Mouse (Mus musculus): ENCODE results near the gene Mta3. TPM values are rescaled to one million over a fixed set of nuclear protein-coding genes. Genes with fewer than 3 reads are reported as not detected.

Gene Mta3
- 35.7 and 40.3 TPM in 2 replicates for polyA plus RNA-seq (2016; fragmentation: Nextera tagmentation; extraction: Ambion mirVana)

DNA sequence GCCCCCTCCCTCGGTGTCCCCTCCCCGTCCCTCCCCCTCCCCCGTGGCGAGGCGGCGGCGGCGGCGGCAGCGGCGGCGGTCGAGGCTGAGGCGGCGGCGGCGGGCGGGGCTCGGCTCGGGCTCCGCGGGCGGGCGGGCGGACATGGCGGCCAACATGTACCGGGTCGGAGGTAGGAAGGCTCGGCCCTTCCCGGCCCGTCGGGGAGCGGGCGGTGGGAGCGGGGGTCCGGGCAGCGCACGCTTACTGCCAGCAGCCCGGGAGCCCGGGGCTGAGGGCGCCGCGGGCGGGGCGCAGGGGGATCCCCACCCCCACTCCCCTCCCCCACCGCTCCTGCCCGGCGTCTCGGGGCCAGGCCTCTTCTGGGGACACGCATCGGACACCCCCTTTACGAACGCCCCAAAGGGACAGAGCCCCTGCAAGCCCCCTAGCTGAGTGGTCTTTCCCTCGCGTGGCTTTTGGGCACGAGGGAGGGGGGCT is at the start of gene Mta3:
TSS of gene Mta3 (plus strand) at position 48 of the 478 bp plus-strand sequence.
- Histone ChIP-seq H3K36me3 (peaks cover 20% of the 10 kb centered on the region), H3K9me3 (no peaks in the 10 kb centered on the region), H3K27ac (peak within 1 kb of the TSS; percentile 99), H3K4me3 (peak within 1 kb of the TSS; percentile 86), H3K27me3 (ENCODE audit: insufficient read depth, poor library complexity, severe bottlenecking) (no peaks in the 10 kb centered on the region), H3K4me1 (replicated peaks) (peaks cover 20% of the 10 kb centered on the region)
- WGBS, result under 1% methylated on average over 56 of the region's 56 CpGs
- DNase-seq (ENCODE audit: low spot score), result peak; percentile 66

DNA sequence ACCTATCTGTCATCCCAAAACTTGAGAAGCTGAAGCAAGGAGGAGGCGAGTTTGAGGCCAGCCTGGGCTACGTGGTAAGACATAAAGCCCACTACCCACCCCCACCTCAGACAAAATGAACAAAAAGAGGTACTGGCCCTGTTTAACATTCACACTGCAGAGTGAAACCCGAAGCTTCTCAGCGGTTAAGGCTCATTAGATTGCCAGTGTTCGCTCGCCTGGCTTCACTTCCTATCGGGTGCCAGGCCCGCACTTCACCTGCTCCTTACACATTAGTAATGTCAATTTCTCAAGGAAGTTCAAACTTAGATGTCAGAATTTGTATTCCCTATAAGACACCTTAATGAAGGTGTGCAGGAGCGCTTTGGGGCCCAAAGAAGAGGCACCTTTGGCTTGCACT is 48.6 kb upstream of the Mta3 start:
- DNase-seq (ENCODE audit: low spot score), result no peak
- H3K4me3 ChIP-seq, result no peak overlapping the region
- no peaks in the 10 kb centered on the region for H3K36me3 ChIP-seq
- no peak overlapping the region for H3K27ac ChIP-seq
- WGBS, result 78% methylated on average over 9 of the region's 9 CpGs
- H3K9me3 ChIP-seq, result no peaks in the 10 kb centered on the region
- no peaks in the 10 kb centered on the region for H3K27me3 ChIP-seq (ENCODE audit: insufficient read depth, poor library complexity, severe bottlenecking)
- H3K4me1 ChIP-seq (replicated peaks), result peaks cover 3% of the 10 kb centered on the region; the same call in 1 of the 2 replicates

- H3K9me3 ChIP-seq, result no peaks in the 10 kb centered on the region
- no peaks in the 10 kb centered on the region for H3K27me3 ChIP-seq (ENCODE audit: insufficient read depth, poor library complexity, severe bottlenecking)
- H3K4me1 ChIP-seq (replicated peaks), result peaks cover 3% of the 10 kb centered on the region; the same call in 1 of the 2 replicates
- no peak overlapping the region for H3K27ac ChIP-seq
- DNase-seq (ENCODE audit: low spot score), result no peak
- H3K4me3 ChIP-seq, result no peak overlapping the region
- no peaks in the 10 kb centered on the region for H3K36me3 ChIP-seq
- WGBS, result 85% methylated on average over 1 of the region's 1 CpGs
Measured at GRCm38 (mm10) chr17:83658943-83659342, 47.0 kb upstream of the Mta3 start.

GRCm38 (mm10) chr17:83664761-83665160 is 41.2 kb upstream of the Mta3 start:
- no peak overlapping the region for H3K4me3 ChIP-seq
- H3K4me1 ChIP-seq (replicated peaks), result no peaks in the 10 kb centered on the region
- no peak for DNase-seq (ENCODE audit: low spot score)
- no peaks in the 10 kb centered on the region for H3K36me3 ChIP-seq
- WGBS, result 43% methylated on average over 8 of the region's 8 CpGs
- H3K9me3 ChIP-seq, result no peaks in the 10 kb centered on the region
- no peak overlapping the region for H3K27ac ChIP-seq
- H3K27me3 ChIP-seq (ENCODE audit: insufficient read depth, poor library complexity, severe bottlenecking), result no peaks in the 10 kb centered on the region

DNA sequence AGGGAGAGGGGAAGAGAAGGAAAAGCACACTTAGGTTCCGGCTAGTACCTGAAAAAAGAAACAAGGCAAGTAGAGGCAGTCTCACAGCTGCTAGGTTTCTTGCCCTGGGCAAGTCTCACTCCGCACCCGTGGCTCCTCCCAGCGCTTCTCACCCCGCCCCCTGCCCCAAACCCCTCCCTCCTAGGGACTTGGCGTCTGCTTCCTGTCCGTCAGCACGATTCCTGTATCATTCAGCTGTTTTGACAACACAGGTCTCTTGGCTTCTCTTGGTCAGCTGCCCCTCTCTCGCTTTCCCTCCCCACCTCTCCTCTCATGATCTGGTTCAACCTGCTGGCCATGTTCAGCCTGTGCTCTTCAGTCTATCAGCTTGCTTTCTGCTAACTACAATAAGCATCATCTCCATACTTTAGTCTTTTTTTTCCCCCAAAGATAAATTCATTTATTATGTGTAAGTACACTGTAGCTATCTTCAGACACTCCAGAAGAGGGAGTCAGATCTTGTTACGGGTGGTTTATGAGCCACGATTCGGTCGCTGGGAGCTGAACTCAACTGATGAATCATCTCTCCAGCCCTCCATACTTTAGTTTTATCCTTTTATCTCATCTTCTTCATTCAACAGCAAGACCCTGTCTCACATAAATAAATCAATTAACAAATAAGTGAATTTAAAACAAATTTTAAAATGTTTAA is 39.2 kb upstream of the Mta3 start:
- no peaks in the 10 kb centered on the region for H3K9me3 ChIP-seq
- WGBS, result 70% methylated on average over 13 of the region's 13 CpGs
- no peaks in the 10 kb centered on the region for H3K36me3 ChIP-seq
- H3K4me1 ChIP-seq (replicated peaks), result no peaks in the 10 kb centered on the region
- no peaks in the 10 kb centered on the region for H3K27me3 ChIP-seq (ENCODE audit: insufficient read depth, poor library complexity, severe bottlenecking)
- H3K4me3 ChIP-seq, result no peak overlapping the region
- no peak for DNase-seq (ENCODE audit: low spot score)
- no peak overlapping the region for H3K27ac ChIP-seq

- no peak overlapping the region for H3K4me3 ChIP-seq
- H3K9me3 ChIP-seq, result no peaks in the 10 kb centered on the region
- H3K27ac ChIP-seq, result no peak overlapping the region
- H3K4me1 ChIP-seq (replicated peaks), result no peaks in the 10 kb centered on the region
- 86% methylated on average over 3 of the region's 3 CpGs for WGBS
- no peaks in the 10 kb centered on the region for H3K27me3 ChIP-seq (ENCODE audit: insufficient read depth, poor library complexity, severe bottlenecking)
- DNase-seq (ENCODE audit: low spot score), result no peak
- no peaks in the 10 kb centered on the region for H3K36me3 ChIP-seq
Measured at GRCm38 (mm10) chr17:83667934-83668690, 37.9 kb upstream of the Mta3 start.

- DNase-seq (ENCODE audit: low spot score), result no peak
- H3K4me1 ChIP-seq (replicated peaks), result no peaks in the 10 kb centered on the region
- no peak overlapping the region for H3K4me3 ChIP-seq
- no peaks in the 10 kb centered on the region for H3K27me3 ChIP-seq (ENCODE audit: insufficient read depth, poor library complexity, severe bottlenecking)
- WGBS, result 83% methylated on average over 4 of the region's 4 CpGs
- H3K27ac ChIP-seq, result no peak overlapping the region
- no peaks in the 10 kb centered on the region for H3K36me3 ChIP-seq
- no peaks in the 10 kb centered on the region for H3K9me3 ChIP-seq
Measured at GRCm38 (mm10) chr17:83672685-83673084, 33.3 kb upstream of the Mta3 start.

DNA sequence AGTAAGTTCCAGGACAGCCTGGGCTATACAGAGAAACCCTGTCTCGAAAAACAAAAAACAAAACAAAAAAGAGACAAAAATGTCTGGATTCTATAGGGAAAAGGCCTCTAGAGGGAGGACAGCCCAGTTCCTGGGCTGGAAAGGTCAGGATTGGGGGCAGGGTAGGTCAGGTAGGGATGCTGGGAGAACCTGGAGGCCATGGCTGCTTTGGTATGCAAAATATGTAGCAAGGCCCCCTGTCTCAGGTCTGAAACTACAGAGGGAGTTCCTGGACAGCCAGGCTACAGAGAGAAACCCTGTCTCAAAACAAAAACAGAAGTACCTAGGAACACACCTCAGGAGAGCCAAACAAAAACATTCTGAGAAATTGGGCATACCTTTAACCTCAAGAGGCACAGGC is 28.6 kb upstream of the Mta3 start:
- Histone ChIP-seq H3K4me3 (no peak overlapping the region), H3K36me3 (no peaks in the 10 kb centered on the region), H3K4me1 (replicated peaks) (no peaks in the 10 kb centered on the region), H3K27me3 (ENCODE audit: insufficient read depth, poor library complexity, severe bottlenecking) (no peaks in the 10 kb centered on the region), H3K9me3 (no peaks in the 10 kb centered on the region), H3K27ac (no peak overlapping the region)
- no peak for DNase-seq (ENCODE audit: low spot score)
- 96% methylated on average over 1 of the region's 1 CpGs for WGBS

GRCm38 (mm10) chr17:83681977-83682376 is 24.0 kb upstream of the Mta3 start:
- Histone ChIP-seq H3K27me3 (ENCODE audit: insufficient read depth, poor library complexity, severe bottlenecking) (no peaks in the 10 kb centered on the region), H3K9me3 (0 out of 2 replicates have a peak, but pooled peaks cover 1% of the 10 kb centered on the region), H3K27ac (no peak overlapping the region), H3K4me3 (no peak overlapping the region), H3K4me1 (replicated peaks) (no peaks in the 10 kb centered on the region), H3K36me3 (no peaks in the 10 kb centered on the region)
- WGBS, result 56% methylated on average over 7 of the region's 7 CpGs
- no peak for DNase-seq (ENCODE audit: low spot score)

DNA sequence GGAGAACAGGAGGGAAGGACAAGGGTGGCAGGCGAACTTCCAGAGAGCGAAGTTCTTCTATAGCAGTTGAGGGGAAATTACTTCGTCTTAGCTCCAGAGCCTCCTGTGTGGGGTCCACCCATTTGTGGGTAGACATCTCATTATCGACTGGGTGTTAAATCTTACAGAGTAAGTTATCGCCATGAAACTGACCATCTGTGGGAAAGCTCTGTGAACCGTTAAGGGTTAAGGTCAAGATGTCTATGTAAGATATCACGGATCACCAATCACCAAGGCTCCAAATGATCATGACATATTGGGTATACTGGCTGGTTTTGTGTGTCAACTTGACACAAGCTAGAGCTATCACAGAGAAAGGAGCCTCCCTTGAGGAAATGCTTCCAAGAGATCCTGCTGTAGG is 21.5 kb upstream of the Mta3 start:
- WGBS, result 87% methylated on average over 7 of the region's 7 CpGs
- no peaks in the 10 kb centered on the region for H3K27me3 ChIP-seq (ENCODE audit: insufficient read depth, poor library complexity, severe bottlenecking)
- no peaks in the 10 kb centered on the region for H3K4me1 ChIP-seq (replicated peaks)
- no peak overlapping the region for H3K4me3 ChIP-seq
- no peaks in the 10 kb centered on the region for H3K36me3 ChIP-seq
- H3K9me3 ChIP-seq, result 0 out of 2 replicates have a peak, but pooled peaks cover 5% of the 10 kb centered on the region
- H3K27ac ChIP-seq, result no peak overlapping the region
- no peak for DNase-seq (ENCODE audit: low spot score)

DNA sequence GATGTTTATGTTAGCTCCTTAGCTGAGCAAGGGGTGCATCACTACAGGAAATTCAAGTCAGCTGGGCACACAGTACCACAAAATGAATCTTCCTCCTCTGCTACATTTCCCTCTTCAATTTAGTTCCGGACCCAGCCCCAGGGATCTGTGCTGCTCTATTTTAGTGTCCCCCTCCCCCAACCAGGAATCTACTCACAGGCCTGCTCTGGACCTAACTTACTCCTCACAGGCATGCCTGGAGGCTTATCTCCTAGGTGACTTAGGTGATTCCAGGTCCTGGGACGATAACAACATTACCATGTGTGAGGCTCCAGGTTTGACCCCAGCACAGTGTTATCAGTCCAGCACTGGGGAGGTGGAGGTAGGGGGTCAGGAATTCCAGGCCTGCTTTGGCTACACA is 15.5 kb upstream of the Mta3 start:
- 59% methylated on average over 2 of the region's 2 CpGs for WGBS

GRCm38 (mm10) chr17:83691379-83691778 is 14.6 kb upstream of the Mta3 start:
- H3K27me3 ChIP-seq (ENCODE audit: insufficient read depth, poor library complexity, severe bottlenecking), result no peaks in the 10 kb centered on the region
- 0 out of 2 replicates have a peak, but pooled peaks cover 5% of the 10 kb centered on the region for H3K9me3 ChIP-seq
- H3K27ac ChIP-seq, result no peak overlapping the region
- no peaks in the 10 kb centered on the region for H3K36me3 ChIP-seq
- H3K4me1 ChIP-seq (replicated peaks), result 0 out of 2 replicates have a peak, but pooled peaks cover 3% of the 10 kb centered on the region
- no peak for DNase-seq (ENCODE audit: low spot score)
- H3K4me3 ChIP-seq, result no peak overlapping the region
- 66% methylated on average over 4 of the region's 4 CpGs for WGBS

More for the DNA sequence above, 15.5 kb upstream of the Mta3 start:
- no peak overlapping the region for H3K27ac ChIP-seq
- H3K27me3 ChIP-seq (ENCODE audit: insufficient read depth, poor library complexity, severe bottlenecking), result no peaks in the 10 kb centered on the region
- no peak for DNase-seq (ENCODE audit: low spot score)
- no peak overlapping the region for H3K4me3 ChIP-seq
- H3K4me1 ChIP-seq (replicated peaks), result 0 out of 2 replicates have a peak, but pooled peaks cover 3% of the 10 kb centered on the region
- no peaks in the 10 kb centered on the region for H3K36me3 ChIP-seq
- 0 out of 2 replicates have a peak, but pooled peaks cover 5% of the 10 kb centered on the region for H3K9me3 ChIP-seq

- 87% methylated on average over 9 of the region's 9 CpGs for WGBS
- Histone ChIP-seq H3K9me3 (no peaks in the 10 kb centered on the region), H3K4me1 (replicated peaks) (0 out of 2 replicates have a peak, but pooled peaks cover 3% of the 10 kb centered on the region)
Measured at GRCm38 (mm10) chr17:83693941-83694340, 12.0 kb upstream of the Mta3 start.

More at GRCm38 (mm10) chr17:83693941-83694340, 12.0 kb upstream of the Mta3 start:
- Histone ChIP-seq H3K4me3 (no peak overlapping the region), H3K27ac (no peak overlapping the region), H3K36me3 (no peaks in the 10 kb centered on the region), H3K27me3 (ENCODE audit: insufficient read depth, poor library complexity, severe bottlenecking) (no peaks in the 10 kb centered on the region)
- DNase-seq (ENCODE audit: low spot score), result no peak

Data from hindbrain, embryonic 10.5 days (tissue).